Mouse (Mus musculus) CH12.LX (cell line): ENCODE measurements at regions not wholly inside any gene's neighbourhood (a gene's known extent, or its start where the extent isn't known, plus 50 kb on each side); places are given as distances from the start of the nearest gene placed in this dataset.

Experiments
- BHLHE40 ChIP-seq: IDR thresholded peaks from 2 replicates; pipeline ENCODE4 v1.6.1; 2011; ENCODE audit warnings: mild to moderate bottlenecking, low read depth, low read length, improper control_type of control experiment
- CHD2 ChIP-seq: IDR thresholded peaks from 2 replicates; pipeline ENCODE4 v1.6.1; 2011; ENCODE audit warnings: low read length, improper control_type of control experiment
- CTCF ChIP-seq, 2 experiments: IDR thresholded peaks in 1 of 2; conservative IDR thresholded peaks in 1 of 2; 2 replicates each; pipeline ENCODE4 v1.5.1; 2011 to 2012; ENCODE audit warnings: low read depth in 2 of 2, low read length in 2 of 2, improper control_type of control experiment in 1 of 2, inconsistent platforms in 1 of 2, mild to moderate bottlenecking in 1 of 2, moderate library complexity in 1 of 2
- E2F4 ChIP-seq: IDR thresholded peaks from 2 replicates; pipeline ENCODE4 v1.6.1; 2011; ENCODE audit warnings: low read depth, low read length, improper control_type of control experiment; ENCODE audit not compliant: insufficient replicate concordance
- ELF1 ChIP-seq: IDR thresholded peaks from 2 replicates; pipeline ENCODE4 v1.6.1; 2014; ENCODE audit warnings: low read depth, mild to moderate bottlenecking, inconsistent platforms, low read length, improper control_type of control experiment
- GABPA ChIP-seq: IDR thresholded peaks from 2 replicates; pipeline ENCODE4 v1.6.1; 2012; ENCODE audit warnings: low read depth, low read length, improper control_type of control experiment, inconsistent platforms; ENCODE audit not compliant: insufficient replicate concordance
- JUN ChIP-seq: IDR thresholded peaks from 2 replicates; pipeline ENCODE4 v1.6.1; 2011; ENCODE audit warnings: low read depth, mild to moderate bottlenecking, low read length, improper control_type of control experiment, moderate library complexity; ENCODE audit not compliant: insufficient read depth
- MXI1 ChIP-seq: IDR thresholded peaks from 2 replicates; pipeline ENCODE4 v1.6.1; 2011; ENCODE audit warnings: mild to moderate bottlenecking, low read depth, low read length, improper control_type of control experiment
- POLR2A ChIP-seq: IDR thresholded peaks from 2 replicates; pipeline ENCODE4 v1.6.1; 2011; ENCODE audit warnings: low read depth, mild to moderate bottlenecking, improper control_type of control experiment, low read length
- RAD21 ChIP-seq: IDR thresholded peaks from 2 replicates; pipeline ENCODE4 v1.6.1; 2011; ENCODE audit warnings: low read depth, mild to moderate bottlenecking, low read length, improper control_type of control experiment, moderate library complexity
- RCOR1 ChIP-seq: conservative IDR thresholded peaks from 2 replicates; pipeline ENCODE4 v1.6.1; 2012; ENCODE audit warnings: low read depth, mild to moderate bottlenecking, inconsistent platforms, low read length, improper control_type of control experiment
- ZNF384 ChIP-seq: IDR thresholded peaks from 2 replicates; pipeline ENCODE4 v1.6.1; 2012; ENCODE audit warnings: low read depth, low read length, improper control_type of control experiment, inconsistent platforms

DNA sequence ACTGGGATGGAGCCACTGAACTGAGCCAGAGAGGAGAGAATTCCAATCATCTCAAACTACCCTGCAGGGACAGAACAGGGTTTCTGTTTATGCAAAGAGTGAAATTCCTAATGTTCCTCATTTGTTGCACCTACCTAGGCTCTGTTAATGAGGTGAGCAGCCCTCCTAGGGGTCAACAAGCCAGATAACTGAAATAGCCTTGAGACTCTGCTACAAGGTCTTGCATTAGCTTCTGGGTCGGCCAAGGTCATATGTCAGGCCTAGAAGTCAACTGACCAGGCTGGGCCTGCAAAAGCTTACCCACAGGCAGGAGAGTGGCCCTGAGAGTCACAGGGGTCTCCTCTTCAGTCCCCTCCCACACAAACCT is 491.4 kb downstream of the Prss52 start:
- TF ChIP-seq MXI1 (no peak), CTCF (conservative IDR thresholded peaks at IDR 0.05 in 1 of 2, IDR thresholded peaks at IDR 0.05 in 1 of 2; ENCODE audit: low read depth in 2 of 2, low read length in 2 of 2) (no peak), ELF1 (no peak), E2F4 (no peak), RCOR1 (no peak), JUN (no peak), ZNF384 (no peak), GABPA (no peak), BHLHE40 (no peak), POLR2A (no peak), RAD21 (no peak), CHD2 (no peak)
